29 mouse cellular contexts compared by ENCODE assay signal in genomic region chr3:24921811-24922210, GRCm38 (mm10).
DNase-seq lines count a peak whose midpoint lies in the region; ATAC-seq and TF ChIP-seq lines count a peak whose summit lies in the region.
"Had no signal": no experiment of that assay in that cellular context is flagged by ENCODE, and none has a peak within 500 bp of the region (broad histone marks: within the 10 kb centered on the region; RNA-seq: fewer than 3 reads in every experiment).

No protein-coding gene starts in this region.

- H3K4me1 ChIP-seq in embryonic facial prominence, embryonic 11.5 days (ENCODE audit: control insufficient read depth, insufficient read depth, low read length), result no peaks in the 10 kb centered on the region
- H3K4me1 ChIP-seq in embryonic facial prominence, embryonic 10.5 days, result no peaks in the 10 kb centered on the region
- H3K4me1 ChIP-seq in midbrain, embryonic 13.5 days (replicated peaks), result peaks cover 2% of the 10 kb centered on the region; the same call in 1 of the 2 replicates
- no peaks in the 10 kb centered on the region for H3K4me1 ChIP-seq in midbrain, postnatal 0 days (ENCODE audit: insufficient read depth, low read length)
- no peaks in the 10 kb centered on the region for H3K4me1 ChIP-seq in embryonic facial prominence, embryonic 14.5 days (ENCODE audit: control insufficient read depth, insufficient read depth, low read length)
- H3K4me1 ChIP-seq in intestine, embryonic 15.5 days (replicated peaks), result no peaks in the 10 kb centered on the region
- H3K4me1 ChIP-seq: embryonic facial prominence, embryonic 13.5 days; forebrain, embryonic 13.5 days; heart, embryonic 13.5 days; hindbrain, embryonic 15.5 days had no signal

- no peaks in the 10 kb centered on the region for H3K9me3 ChIP-seq in embryonic facial prominence, embryonic 11.5 days (replicated peaks; ENCODE audit: control insufficient read depth, low read length)
- H3K9me3 ChIP-seq in embryonic facial prominence, embryonic 10.5 days, result no peaks in the 10 kb centered on the region
- H3K9me3 ChIP-seq in midbrain, embryonic 13.5 days, result no peaks in the 10 kb centered on the region
- H3K9me3 ChIP-seq in midbrain, postnatal 0 days (ENCODE audit: low read length), result no peaks in the 10 kb centered on the region
- no peaks in the 10 kb centered on the region for H3K9me3 ChIP-seq in embryonic facial prominence, embryonic 14.5 days (ENCODE audit: control insufficient read depth, low read length)
- no peaks in the 10 kb centered on the region for H3K9me3 ChIP-seq in intestine, embryonic 15.5 days
- H3K9me3 ChIP-seq: embryonic facial prominence, embryonic 13.5 days; forebrain, embryonic 10.5 days; forebrain, embryonic 13.5 days; G1E; heart, embryonic 10.5 days; heart, embryonic 13.5 days; hindbrain, embryonic 15.5 days had no signal

- TF ChIP-seq CTCF in midbrain, postnatal 0 days (IDR thresholded peaks at IDR 0.05), result no peak

- 52% methylated on average over 2 of the region's 2 CpGs for WGBS in embryonic facial prominence, embryonic 11.5 days
- WGBS in embryonic facial prominence, embryonic 10.5 days, result 55% methylated on average over 2 of the region's 2 CpGs
- WGBS in midbrain, embryonic 13.5 days, result 12% methylated on average over 2 of the region's 2 CpGs
- 14% methylated on average over 2 of the region's 2 CpGs for WGBS in midbrain, postnatal 0 days
- 35% methylated on average over 2 of the region's 2 CpGs for WGBS in embryonic facial prominence, embryonic 14.5 days
- WGBS in intestine, embryonic 15.5 days, result 34% methylated on average over 2 of the region's 2 CpGs

- H3K9ac ChIP-seq in embryonic facial prominence, embryonic 11.5 days (replicated peaks; ENCODE audit: low read length), result no peak overlapping the region
- H3K9ac ChIP-seq in midbrain, embryonic 13.5 days (replicated peaks), result no peak overlapping the region
- no peak overlapping the region for H3K9ac ChIP-seq in midbrain, postnatal 0 days (replicated peaks; ENCODE audit: low read length, poor library complexity, severe bottlenecking)
- H3K9ac ChIP-seq in embryonic facial prominence, embryonic 14.5 days (ENCODE audit: low read depth, low read length), result no peak overlapping the region
- H3K9ac ChIP-seq in intestine, embryonic 15.5 days, result no peak overlapping the region
- H3K9ac ChIP-seq: embryonic facial prominence, embryonic 13.5 days; forebrain, embryonic 13.5 days; heart, embryonic 13.5 days; hindbrain, embryonic 15.5 days had no signal

- H3K36me3 ChIP-seq in embryonic facial prominence, embryonic 11.5 days (replicated peaks; ENCODE audit: control insufficient read depth, insufficient read depth, low read depth, low read length), result no peaks in the 10 kb centered on the region
- no peaks in the 10 kb centered on the region for H3K36me3 ChIP-seq in embryonic facial prominence, embryonic 10.5 days (replicated peaks)
- no peaks in the 10 kb centered on the region for H3K36me3 ChIP-seq in midbrain, embryonic 13.5 days
- H3K36me3 ChIP-seq in midbrain, postnatal 0 days (ENCODE audit: insufficient read depth, low read length), result no peaks in the 10 kb centered on the region
- no peaks in the 10 kb centered on the region for H3K36me3 ChIP-seq in embryonic facial prominence, embryonic 14.5 days (ENCODE audit: control insufficient read depth, insufficient read depth, low read length)
- no peaks in the 10 kb centered on the region for H3K36me3 ChIP-seq in intestine, embryonic 15.5 days
- H3K36me3 ChIP-seq: embryonic facial prominence, embryonic 13.5 days; forebrain, embryonic 10.5 days; G1E; heart, embryonic 10.5 days; heart, embryonic 13.5 days; hindbrain, embryonic 15.5 days had no signal

- H3K27me3 ChIP-seq in embryonic facial prominence, embryonic 11.5 days (ENCODE audit: control insufficient read depth, insufficient read depth, low read length), result no peaks in the 10 kb centered on the region
- no peaks in the 10 kb centered on the region for H3K27me3 ChIP-seq in embryonic facial prominence, embryonic 10.5 days (replicated peaks; ENCODE audit: low read depth, poor library complexity, severe bottlenecking)
- H3K27me3 ChIP-seq in midbrain, embryonic 13.5 days, result no peaks in the 10 kb centered on the region
- H3K27me3 ChIP-seq in midbrain, postnatal 0 days (ENCODE audit: insufficient read depth, low read length), result no peaks in the 10 kb centered on the region
- no peaks in the 10 kb centered on the region for H3K27me3 ChIP-seq in embryonic facial prominence, embryonic 14.5 days (replicated peaks; ENCODE audit: control insufficient read depth, insufficient read depth, low read length)
- no peaks in the 10 kb centered on the region for H3K27me3 ChIP-seq in intestine, embryonic 15.5 days (replicated peaks)
- H3K27me3 ChIP-seq: CH12.LX; embryonic facial prominence, embryonic 13.5 days; forebrain, embryonic 13.5 days; heart, embryonic 13.5 days; hindbrain, embryonic 15.5 days; Patski had no signal

- ATAC-seq in embryonic facial prominence, embryonic 11.5 days (replicated peaks; ENCODE audit: insufficient number of reproducible peaks, low FRiP score, low TSS enrichment, low read depth), result no peak
- ATAC-seq in midbrain, embryonic 13.5 days, result 0 out of 2 replicates have a peak, but pooled peaks have one; percentile 50
- no peak for ATAC-seq in midbrain, postnatal 0 days (ENCODE audit: low FRiP score)
- no peak for ATAC-seq in embryonic facial prominence, embryonic 14.5 days (ENCODE audit: low read depth)
- ATAC-seq in intestine, embryonic 15.5 days, result no peak
- ATAC-seq: forebrain, embryonic 13.5 days; forebrain, embryonic 16.5 days; Patski had no signal

- H3K4me3 ChIP-seq in embryonic facial prominence, embryonic 11.5 days (ENCODE audit: low read depth, low read length), result no peak overlapping the region
- H3K4me3 ChIP-seq in embryonic facial prominence, embryonic 10.5 days, result no peak overlapping the region
- H3K4me3 ChIP-seq in midbrain, embryonic 13.5 days (replicated peaks), result no peak overlapping the region
- H3K4me3 ChIP-seq in midbrain, postnatal 0 days (ENCODE audit: low read depth, low read length), result no peak overlapping the region
- no peak overlapping the region for H3K4me3 ChIP-seq in embryonic facial prominence, embryonic 14.5 days (ENCODE audit: low read depth, low read length)
- H3K4me3 ChIP-seq in intestine, embryonic 15.5 days (replicated peaks), result no peak overlapping the region
- H3K4me3 ChIP-seq: embryonic facial prominence, embryonic 13.5 days; forebrain, embryonic 10.5 days; forebrain, embryonic 13.5 days; heart, adult 2 months; heart, embryonic 10.5 days; heart, embryonic 13.5 days; hindbrain, embryonic 15.5 days had no signal

- peak; percentile 2 for DNase-seq in embryonic facial prominence, embryonic 11.5 days (ENCODE audit: low spot score)
- no peak for DNase-seq in embryonic facial prominence, embryonic 10.5 days (ENCODE audit: low spot score)
- no peak for DNase-seq in midbrain, postnatal 0 days (ENCODE audit: low spot score)
- DNase-seq in embryo, embryonic 10.5 days (ENCODE audit: low spot score), result peak; percentile 27
- DNase-seq in embryonic facial prominence, embryonic 14.5 days (ENCODE audit: low spot score), result peak; percentile 4
- DNase-seq in urinary bladder, postnatal 14 days (ENCODE audit: low spot score), result no peak
- DNase-seq: adrenal gland, adult 2 months; adrenal gland, postnatal 14 days; cerebellum, adult 11-12 months; cerebellum, adult 8-10 months; cerebellum, postnatal 10 days; cerebellum, postnatal 36 days; gastrocnemius, postnatal 10 days; gastrocnemius, postnatal 36 days; heart, adult 2 months; heart, postnatal 14 days; heart, postnatal 4 days had no signal

- H3K4me2 ChIP-seq in embryonic facial prominence, embryonic 11.5 days (ENCODE audit: low read depth, low read length), result no peak overlapping the region
- no peak overlapping the region for H3K4me2 ChIP-seq in midbrain, embryonic 13.5 days (replicated peaks)
- no peak overlapping the region for H3K4me2 ChIP-seq in midbrain, postnatal 0 days (ENCODE audit: low read depth, low read length, poor library complexity, severe bottlenecking)
- H3K4me2 ChIP-seq in embryonic facial prominence, embryonic 14.5 days (ENCODE audit: low read depth, low read length), result no peak overlapping the region
- no peak overlapping the region for H3K4me2 ChIP-seq in intestine, embryonic 15.5 days (replicated peaks)
- H3K4me2 ChIP-seq: embryonic facial prominence, embryonic 13.5 days; forebrain, embryonic 13.5 days; heart, embryonic 13.5 days; hindbrain, embryonic 15.5 days had no signal

- no peak overlapping the region for H3K27ac ChIP-seq in embryonic facial prominence, embryonic 11.5 days (replicated peaks; ENCODE audit: low read depth, low read length)
- H3K27ac ChIP-seq in embryonic facial prominence, embryonic 10.5 days (replicated peaks), result no peak overlapping the region
- no peak overlapping the region for H3K27ac ChIP-seq in midbrain, embryonic 13.5 days
- no peak overlapping the region for H3K27ac ChIP-seq in midbrain, postnatal 0 days (ENCODE audit: low read depth, low read length)
- no peak overlapping the region for H3K27ac ChIP-seq in embryonic facial prominence, embryonic 14.5 days (replicated peaks; ENCODE audit: low read depth, low read length)
- no peak overlapping the region for H3K27ac ChIP-seq in intestine, embryonic 15.5 days
- H3K27ac ChIP-seq: embryonic facial prominence, embryonic 13.5 days; forebrain, embryonic 10.5 days; forebrain, embryonic 13.5 days; heart, adult 2 months; heart, embryonic 10.5 days; heart, embryonic 13.5 days; hindbrain, embryonic 15.5 days had no signal

Comparison
In these comparisons a context has a peak if more than half of its experiments do, and no peak if none do; other contexts are left out.
1. DNase-seq: peak in embryonic facial prominence, embryonic 11.5 days (single experiment), embryo, embryonic 10.5 days (single experiment) and embryonic facial prominence, embryonic 14.5 days (single experiment); none in embryonic facial prominence, embryonic 10.5 days (single experiment), midbrain, postnatal 0 days (single experiment) and urinary bladder, postnatal 14 days (single experiment).